Mouse (Mus musculus) CD4-positive helper T cell, adult 2 months (primary cell): ENCODE measurements around the gene E130308A19Rik.

Experiments
- DNase-seq: peaks from one replicate; pipeline ENCODE4 v3.0.0-alpha.2; 2012; ENCODE audit warnings: low read depth, missing footprints, low spot score

The E130308A19Rik gene

DNA sequence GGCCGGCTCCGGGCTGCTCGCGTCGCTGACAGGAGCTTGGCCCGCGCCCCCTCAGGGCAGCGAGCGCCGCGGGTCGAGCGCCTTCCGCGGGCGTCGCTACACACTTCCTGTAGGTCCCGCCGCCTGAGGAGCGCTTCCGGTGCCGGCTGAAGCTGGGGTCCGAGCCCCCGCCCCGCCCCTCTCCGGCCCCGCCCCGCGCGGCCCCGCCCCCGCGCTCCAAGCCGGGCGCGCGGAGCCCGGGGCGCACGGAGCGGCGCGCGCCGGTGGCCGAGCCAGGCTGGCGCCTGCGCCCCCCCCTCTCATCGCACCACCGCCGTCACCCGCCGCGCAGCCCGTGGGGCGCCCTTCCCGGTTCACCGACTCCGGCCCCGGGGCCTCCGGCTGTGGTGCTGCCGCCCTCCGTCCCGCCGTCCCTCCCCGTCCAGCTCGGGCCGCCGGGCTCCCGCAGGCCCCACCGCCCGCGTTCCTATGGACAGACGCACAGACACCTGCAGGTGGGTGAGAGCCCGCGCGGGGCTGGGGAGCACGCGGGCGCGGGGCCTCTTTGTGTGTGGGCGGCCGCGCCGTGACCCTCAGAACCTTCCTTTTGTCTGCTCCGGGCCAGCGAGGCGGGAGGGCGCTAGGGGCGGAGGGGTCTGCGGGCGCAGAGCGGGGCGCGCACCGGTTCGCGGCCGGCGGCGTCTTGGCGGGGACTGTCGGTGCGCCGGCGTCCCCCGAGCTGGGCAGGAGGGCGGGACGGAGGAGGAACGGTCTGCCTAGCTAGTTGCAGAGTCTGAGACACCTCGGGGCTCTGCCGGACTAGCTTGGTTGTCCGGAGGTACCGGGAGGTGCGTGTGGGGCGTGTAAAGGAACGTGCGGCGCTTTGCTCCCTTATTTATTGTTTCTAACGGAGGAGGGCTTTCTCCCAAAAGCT, at the start of gene E130308A19Rik:
Gene E130308A19Rik (plus strand): TSS at position 214 of the 913 bp plus-strand sequence.
- peak; percentile 85 for DNase-seq

DNA sequence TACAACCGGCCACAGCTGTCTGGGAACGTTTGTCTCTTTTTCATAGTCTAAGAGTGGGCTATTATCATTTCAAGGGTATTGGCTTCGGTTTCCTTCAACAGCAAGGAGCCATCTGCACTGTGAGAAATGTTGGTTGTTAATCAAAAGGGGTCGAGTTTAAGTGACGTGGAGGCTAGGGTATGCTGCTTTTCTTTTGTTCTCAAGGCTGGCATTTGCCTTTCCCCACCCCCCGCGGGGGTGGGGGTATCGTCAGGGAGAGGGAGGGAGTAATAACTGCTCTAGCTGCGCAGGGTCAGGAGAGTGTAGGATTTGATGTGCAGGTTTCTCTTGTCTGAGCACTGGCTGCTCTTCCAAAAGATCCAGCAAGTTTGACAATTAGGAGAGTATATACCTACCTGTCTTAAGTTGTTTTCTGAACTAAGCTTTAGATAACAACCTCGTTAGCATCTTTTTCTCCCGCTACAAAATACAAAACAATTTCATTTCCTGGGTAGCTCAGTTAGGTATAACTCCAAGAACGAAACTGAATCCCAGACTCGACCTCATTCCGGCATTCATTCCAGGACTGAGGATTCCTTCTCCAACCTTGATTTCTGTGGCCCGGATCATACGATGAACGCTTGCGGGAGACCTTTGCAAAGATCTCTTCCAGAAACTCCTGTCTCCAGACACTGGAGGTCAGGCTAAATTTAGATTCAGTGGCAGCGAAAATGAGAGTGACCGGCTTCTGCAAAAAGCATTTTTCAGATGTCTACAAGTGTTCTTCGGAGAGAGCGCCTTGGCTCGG, 45.3 kb upstream of the E130308A19Rik start:
- peak; percentile 71 for DNase-seq

DNA sequence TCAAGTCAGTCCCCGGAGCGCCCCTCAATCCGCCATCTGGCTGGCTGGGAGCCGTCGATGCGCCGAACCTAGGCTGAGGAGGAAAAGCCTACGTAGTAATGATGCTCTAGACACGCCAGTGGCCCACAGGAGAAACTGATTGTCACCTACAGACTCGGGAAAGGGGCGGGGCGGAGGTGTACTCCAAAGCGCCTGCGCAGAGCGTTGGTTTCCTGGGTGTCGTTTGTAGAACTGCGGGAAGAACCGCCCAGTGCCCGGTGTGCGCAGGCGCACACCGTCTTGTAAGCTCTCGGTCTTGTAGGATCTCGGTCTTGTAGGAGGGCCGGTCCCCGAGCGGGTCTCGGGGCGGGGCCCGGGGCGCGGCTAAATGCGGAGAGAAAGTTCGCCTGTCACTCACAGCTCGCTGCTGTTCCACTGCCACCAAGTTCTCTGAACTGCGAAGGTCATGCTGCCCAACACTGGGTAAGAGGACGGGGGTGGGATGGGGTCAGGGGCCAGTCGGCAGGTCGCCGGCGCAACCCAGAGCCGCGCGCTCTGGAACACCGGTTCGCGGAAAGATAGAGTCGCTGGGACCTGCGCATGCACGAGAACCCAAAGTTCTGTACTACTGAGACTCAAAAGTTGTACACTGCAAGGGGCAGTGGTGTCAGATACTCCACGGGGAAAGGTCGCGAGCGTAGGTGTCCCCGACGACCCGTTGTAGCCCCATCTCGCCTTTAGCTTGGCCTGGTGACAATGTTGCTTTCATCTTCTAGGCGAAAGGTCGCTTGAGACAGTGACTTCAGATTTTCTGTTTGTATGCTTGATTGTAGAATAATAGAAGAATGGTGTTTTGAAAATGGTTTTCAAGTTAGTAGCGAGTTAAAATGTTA, 44.5 kb upstream of the E130308A19Rik start, which contains the start of gene Hsdl2:
Gene Hsdl2 (plus strand): TSS at position 250 of the 872 bp plus-strand sequence.
- DNase-seq = peak; percentile 100

DNA sequence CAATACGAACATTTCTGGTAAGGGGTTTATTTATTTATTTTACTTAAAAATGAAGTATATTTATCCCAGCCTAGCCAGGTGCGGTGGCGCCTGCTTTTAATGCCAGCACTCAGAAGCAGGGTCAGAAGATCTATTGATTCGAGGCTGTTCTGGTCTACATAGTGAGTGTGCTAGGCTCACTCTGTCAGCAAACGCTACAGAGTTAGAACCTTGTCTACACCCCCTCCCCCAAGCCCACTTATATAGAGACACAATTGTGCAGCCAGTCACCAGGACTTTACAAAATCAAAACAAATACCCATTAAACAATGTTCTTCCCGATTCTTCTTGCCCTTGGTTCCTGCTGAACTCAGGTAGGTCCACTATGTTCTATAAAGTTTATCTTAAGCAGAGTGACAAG, 43.8 kb upstream of the E130308A19Rik start:
- no peak for DNase-seq

DNA sequence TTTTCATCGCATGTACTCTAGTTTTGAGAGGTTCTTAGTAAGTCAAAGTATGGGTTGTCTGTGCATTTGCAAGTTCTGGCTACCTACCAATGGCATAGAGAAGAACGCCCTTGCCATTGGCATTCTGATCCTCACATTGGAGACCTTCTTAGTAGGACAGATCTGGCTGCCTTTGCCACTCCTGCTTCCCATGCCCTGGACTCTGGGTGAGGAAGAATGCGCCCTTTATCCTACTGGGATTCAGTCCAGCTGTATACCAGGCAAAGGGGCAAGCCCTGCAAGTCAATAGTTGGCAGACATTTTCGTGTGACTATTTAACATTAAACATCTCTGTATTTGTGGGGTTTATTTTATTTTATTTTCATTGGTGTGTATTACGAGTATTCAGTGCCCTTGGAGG, 40.9 kb upstream of the E130308A19Rik start:
- no peak for DNase-seq

DNA sequence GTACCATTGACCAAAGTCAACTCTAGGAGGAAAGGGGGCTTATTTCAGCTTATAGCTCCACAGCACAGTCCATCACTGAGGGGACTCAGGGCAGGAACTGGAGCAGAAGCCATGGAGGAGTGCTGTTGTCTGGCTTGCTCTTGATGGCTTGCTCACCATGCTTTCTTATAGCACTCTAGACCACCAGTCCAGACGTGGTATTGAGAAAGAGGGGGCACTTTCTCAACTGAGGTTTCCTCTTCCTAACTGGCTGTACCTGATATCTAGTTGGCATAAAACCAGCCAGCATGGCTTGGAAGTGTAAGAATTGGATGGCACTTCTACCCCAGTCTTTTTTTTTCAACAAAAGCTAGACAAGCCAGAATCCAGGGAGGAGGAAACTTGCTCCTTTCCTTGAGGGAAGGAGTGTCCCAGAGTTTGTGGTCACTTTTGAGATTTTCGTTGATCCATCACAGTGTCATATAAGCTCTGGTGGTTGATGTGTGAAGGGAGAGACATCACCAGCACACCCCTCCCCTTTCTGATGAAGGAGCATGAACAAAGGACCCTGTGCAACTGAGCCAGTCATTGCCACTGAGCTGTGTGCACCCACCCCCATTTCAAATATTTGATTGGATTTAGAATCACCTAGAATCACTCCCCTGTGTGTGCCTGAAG, 38.7 kb upstream of the E130308A19Rik start:
- DNase-seq = no peak

DNA sequence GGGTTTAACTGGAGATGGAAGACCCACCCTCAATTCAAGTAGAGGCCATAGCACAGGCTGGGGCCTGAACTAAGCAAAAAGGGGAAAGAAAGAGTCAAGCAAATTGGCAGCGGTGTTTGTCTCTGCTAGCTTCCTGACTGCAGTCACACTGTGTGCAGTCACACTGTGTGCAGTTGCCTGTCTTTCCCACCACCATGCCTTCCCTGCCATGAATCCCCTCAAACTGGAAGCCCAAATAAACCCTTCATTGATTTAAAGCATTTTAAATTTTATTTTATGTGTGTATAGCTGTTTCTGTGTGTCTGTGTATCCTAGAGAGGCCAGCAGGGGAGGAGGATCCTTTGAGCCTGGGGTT, 38.2 kb upstream of the E130308A19Rik start:
- DNase-seq = no peak

DNA sequence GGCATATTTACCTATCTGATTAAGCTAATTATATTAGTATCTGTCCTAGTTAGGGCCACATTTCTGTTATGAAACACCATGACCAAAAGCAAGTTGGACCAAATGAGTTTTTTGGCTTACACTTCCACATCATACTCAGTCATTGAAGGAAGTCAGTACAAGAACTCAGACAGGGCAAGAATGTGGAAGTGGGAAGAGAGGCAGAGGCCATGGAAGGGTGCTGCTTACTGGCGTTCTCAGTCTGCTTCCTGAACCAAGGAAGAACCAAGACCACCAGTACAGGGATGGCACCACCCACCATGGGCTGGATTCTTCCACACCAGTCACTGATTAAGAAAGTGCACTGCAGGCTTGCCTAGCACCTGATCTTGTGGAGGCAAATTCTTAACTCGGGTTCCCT, 31.4 kb upstream of the E130308A19Rik start:
- DNase-seq = no peak

DNA sequence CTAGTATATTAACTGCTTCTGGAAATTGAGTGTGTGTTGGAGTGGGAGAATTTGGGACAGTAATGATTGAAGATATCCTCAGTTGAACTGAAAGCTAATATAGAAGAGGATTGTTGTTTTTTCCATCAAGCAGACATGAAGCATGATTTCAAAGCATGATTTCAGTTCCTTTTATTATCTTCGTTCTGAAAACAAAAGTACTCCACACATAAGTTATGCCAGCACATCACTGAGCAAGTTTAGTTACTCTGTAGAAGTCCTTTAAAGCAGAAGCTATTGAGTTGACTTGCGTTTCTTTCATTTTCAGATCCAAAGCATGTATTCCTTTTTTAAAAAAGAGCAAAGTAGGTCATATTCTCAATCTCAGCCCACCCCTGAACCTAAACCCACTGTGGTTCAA, 29.5 kb upstream of the E130308A19Rik start:
- DNase-seq = no peak

DNA sequence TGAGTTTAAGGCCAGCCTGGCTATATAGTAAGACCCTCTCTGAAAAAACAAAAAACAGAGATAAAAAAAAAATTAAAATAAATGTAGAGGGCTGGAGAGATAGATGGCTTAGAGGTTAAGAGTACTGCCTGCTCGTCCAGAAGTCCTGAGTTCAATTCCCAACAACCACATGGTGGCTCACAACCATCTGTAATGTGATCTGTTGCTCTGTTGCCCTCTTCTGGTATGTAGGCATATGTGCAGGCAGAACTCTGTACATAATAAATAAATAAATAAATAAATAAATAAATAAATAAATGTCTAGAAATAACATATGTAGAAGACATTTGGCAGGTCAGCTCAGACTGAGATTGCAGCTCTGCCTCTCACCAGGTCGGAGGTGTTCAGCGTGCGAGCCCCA, 23.3 kb upstream of the E130308A19Rik start:
- DNase-seq = no peak

DNA sequence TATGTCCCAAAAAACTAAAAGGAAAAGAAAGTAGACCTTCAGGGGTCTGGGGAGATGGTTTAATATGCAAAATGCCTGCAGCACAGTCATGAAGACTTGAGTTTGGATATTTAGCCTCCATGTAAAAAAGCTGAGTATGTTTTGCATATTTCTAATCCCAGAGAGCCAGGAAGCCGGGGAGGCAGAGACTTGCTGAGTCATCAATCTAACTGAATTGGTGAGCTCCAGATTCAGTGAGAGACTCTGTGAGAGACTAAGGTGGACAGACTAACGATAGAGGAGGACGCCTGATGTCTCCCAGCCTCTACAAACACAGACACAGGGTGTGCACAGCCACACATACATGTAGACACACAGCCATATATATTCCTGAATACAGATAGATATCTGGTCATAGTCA, 21.1 kb upstream of the E130308A19Rik start:
- DNase-seq = no peak

DNA sequence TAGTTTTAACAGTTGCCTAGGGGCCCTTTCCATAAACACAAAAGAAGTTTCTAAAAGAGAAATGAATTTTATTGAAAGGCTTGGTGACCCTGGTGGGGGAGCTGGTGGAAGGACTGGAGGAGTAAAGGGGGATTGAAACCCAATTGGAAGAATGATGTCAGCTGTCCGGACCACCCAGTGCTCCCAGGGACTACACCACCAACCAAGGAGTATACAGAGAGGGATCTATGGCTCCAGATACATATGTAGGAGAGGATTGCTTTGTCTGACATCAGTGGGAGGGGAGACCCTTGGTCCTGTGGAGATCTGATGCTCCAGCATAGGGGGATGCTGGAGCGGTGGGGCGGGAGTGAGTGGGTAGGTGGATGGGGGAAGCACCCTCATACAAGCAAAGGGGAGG, 20.5 kb upstream of the E130308A19Rik start:
- DNase-seq = no peak

DNA sequence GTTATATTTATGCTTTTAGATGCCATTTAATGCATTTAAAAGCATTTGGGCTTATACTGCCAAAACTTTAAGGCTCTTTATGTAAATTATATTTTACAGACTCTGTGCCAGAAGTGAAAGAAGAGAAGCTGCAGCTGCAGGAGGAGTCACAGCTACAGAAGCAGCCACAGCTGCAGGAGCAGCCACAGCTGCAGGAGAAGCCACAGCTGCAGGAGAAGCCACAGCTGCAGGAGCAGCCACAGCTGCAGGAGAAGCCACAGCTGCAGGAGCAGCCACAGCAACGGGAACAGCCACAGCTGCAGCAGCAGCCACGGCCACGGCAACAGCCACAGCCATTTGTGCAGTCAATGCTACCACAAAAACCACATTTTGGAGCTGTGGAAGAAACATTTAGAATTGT, 15.6 kb upstream of the E130308A19Rik start:
- DNase-seq = no peak

DNA sequence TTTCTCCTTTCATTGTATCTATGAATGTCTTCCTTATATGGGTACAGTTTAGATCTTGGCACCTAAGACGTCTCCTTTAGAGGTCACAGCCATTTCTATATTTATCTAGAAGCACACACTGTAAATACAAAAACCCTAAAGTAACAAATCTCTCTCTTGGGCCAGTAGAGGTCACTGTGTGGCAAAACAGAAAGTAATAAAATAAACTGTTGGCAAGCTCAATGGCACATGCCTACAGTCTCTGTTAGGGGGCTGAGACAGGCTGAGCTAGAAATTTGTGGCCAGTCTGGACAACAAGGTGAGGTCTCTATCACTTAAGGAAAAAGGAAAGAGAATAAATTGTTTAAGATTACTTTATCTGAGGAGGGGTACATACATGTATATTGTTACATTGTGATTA, 11.0 kb upstream of the E130308A19Rik start:
- peak; percentile 25 for DNase-seq

DNA sequence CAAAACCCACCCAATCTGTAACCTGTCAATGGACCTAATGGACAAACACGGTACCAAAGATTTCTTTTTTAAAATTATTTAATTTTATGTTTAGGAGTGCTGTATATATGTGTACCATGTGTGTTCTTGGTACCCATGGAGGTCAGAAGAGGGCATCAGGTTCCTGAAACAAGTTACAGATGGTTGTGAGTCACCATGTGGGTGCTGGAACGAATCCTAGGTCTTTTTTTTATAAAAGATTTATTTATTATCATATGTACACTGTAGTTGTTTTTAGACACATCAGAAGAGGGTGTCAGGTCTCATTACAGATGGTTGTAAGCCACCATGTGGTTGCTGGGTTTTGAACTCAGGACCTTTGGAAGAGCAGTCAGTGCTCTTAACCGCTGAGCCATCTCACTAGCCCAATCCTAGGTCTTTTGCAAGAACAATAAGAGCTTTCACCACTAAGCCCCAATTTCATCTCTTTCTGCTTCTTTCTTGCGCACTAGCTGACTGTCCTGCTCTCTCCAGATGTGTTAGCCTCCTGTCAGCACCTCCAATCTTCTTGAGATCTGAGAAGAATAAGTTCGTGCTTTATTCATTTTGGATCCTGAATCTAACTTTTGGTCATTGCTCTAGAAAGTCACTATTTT, 6.3 kb upstream of the E130308A19Rik start:
- DNase-seq = no peak

DNA sequence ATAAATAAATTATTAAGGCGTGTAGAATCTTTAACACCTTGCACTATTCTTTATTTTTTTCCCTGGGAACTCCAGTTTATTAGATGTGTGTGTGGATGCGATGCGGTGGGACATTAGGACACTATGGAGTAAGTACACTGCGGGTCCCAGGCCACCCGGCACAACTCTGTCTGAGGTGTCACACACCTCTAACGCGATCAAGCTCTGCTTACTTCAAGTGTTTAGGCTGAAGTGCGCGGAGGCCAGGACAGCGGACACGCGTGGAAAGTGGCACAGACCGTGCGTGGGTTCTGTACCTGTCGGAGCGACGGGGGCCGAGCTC, 374 bp upstream of the E130308A19Rik start:
- DNase-seq = no peak

DNA sequence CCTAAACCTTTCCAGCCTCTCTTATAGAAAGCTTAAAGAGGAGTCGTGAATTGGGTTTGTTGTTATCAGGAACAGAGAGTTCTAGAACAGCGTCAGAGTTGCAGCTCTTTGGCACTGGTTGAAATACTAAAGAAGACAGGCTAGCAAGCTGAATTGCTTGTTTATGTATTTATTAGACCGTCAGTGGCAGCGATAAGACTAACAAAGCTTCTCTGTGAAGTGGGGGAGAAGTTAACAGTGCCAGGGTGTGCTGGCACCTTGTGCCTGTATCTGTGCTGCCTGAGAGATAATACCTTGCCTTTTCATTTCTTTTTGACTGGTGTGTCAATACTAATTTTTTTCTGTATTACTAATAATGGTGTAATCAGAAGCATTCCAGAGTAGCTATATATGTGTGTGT, 2.2 kb downstream of the E130308A19Rik start:
- DNase-seq = no peak

DNA sequence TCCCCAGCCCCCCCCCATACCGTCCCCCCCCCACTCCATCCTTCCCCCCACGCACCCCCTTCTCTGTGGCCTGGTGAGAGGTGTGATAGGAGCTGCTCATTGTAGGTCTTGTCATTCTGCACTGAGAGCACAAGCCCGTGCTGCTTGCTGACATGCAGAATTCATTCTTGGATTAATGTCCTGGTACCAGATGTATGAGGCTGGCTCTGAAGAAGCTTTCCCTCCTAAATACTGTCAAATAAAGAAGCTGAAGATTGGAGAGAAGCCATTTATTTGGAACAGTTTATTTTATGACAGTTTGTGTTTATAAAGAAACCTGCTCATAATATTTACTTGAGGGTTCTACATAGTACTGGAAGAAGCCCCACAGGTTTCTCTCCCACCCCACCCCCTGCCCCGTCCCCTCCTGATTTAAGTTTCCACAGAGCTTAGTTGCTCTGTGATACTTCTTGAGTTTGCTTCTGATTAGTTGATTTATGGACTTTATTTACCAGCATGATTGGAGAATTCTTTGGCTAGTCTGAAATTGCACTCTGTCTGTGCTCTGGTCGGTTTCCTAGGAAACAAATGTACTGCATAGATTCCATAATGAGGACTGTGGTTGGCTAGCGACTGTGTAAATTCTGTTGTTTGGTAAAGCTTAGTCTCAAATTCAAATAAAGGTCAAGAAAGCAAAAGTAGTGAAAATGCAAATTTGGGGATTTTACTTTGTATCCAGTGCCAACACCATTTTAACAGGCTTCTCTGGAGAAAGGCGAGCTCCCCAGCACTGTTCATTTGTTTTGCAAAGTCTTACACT, 3.3 kb downstream of the E130308A19Rik start:
- no peak for DNase-seq

DNA sequence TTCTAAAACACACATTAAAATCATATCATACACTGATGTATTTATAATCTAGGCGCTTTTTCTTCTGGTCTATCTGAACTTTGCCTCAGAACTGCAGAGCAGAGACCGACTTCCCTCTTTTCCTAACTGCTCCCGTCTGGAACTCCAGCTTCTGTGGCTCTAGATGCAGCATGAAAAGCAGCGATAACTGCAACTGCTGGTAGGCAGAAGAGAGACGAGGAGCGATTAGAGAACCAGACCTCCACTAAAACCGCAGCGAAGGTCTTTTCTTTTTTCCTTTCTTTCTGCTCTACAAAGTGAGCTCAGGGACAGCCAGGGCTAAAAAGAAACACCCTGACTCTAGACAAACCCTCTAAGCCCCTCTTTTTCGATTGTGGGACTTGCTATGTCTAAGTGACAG, 4.1 kb downstream of the E130308A19Rik start:
- no peak for DNase-seq

DNA sequence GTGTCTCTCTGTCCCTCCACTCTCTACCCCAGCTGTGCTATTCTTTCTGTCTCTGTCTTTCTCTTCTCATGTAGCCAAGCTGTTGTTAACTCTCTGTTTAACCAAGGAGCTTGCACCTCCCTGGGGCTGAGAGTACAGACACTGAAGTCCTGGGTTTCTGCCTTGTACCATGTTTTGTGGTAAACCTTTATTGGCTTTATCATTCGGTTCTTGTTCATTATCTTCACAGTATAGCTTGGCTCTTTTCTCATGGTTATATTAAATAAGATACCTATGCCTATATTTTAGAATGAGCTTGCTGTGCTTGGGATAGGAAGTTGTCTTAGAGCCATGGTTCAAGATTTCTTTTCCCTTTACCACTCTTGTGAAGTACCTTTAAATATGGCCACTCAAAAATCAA, 8.5 kb downstream of the E130308A19Rik start:
- DNase-seq = no peak
